Mouse (Mus musculus): ENCODE data around the gene Prss23. TPM values are rescaled to one million over a fixed set of nuclear protein-coding genes. Genes with fewer than 3 reads are reported as not detected.

Prss23 gene
- total and polyA plus RNA-seq, 3 experiments = 1.1 to 2.6 (median 1.3) TPM

DNA sequence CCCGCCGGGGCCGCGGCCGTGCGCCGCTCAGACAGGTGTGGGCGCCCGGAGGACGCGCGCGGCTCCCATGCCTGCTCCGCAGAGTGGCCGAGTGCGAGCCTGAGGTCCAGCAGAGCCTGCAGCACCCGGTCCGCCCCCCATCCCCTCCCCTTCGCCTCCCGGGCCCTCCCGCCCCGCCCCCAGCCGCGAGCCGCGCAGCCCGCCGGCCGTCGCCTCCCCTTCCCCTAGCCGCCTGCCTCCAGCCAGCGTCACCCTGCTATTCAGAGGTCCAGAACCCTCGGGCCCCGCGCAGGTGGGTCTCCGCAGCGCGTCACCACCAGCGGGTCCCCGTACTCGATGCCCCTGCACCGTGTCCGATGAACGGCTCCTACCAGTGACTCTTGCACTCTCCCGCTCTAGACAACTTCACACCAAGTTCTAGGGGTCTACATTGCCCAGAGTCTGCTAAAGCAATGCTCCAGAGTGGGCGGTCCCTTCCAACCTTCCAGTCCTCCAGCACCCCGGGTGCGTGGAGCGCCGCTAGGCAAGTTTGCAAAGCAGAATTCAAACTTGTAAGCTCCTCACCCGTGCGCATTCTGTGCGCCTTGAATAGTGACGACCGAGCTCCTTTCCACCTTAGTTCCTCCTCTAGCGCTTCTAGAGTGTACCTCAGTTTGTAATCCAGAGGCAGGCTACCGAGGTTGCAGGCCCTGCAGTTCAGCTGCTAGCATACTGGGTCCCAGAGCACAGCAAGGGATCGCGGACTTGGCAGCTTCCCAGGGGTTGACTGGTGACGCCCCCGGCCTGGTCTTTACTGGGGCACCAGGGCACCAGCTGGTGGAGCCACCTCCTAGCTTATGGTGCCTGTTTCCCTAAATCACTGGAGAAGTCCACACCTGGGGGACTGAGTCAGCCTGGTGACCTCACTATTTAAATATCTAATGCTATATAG is 9.3 kb downstream of the Prss23 start:
- H3K9me3 ChIP-seq (replicated peaks; ENCODE audit: low read length) = peaks cover 8% of the 10 kb centered on the region
- no peaks in the 10 kb centered on the region for H3K79me2 ChIP-seq (replicated peaks; ENCODE audit: control insufficient read depth, extremely low read depth, insufficient read depth, poor library complexity, severe bottlenecking)
- peaks cover 16% of the 10 kb centered on the region for H3K27me3 ChIP-seq (replicated peaks)
- peak; percentile 40 for DNase-seq (ENCODE audit: extremely low read depth)
- no peaks in the 10 kb centered on the region for H3K36me3 ChIP-seq (replicated peaks in 1 of 2; ENCODE audit: control insufficient read depth in 1 of 2, insufficient read depth in 1 of 2, low read length in 1 of 2)
- H3K27ac ChIP-seq (ENCODE audit: insufficient read depth, low read depth) = no peak overlapping the region
- TF ChIP-seq MAZ (IDR thresholded peaks at IDR 0.05; ENCODE audit: low read depth, low read length) (no peak), RAD21 (IDR thresholded peaks at IDR 0.05; ENCODE audit: low read depth, low read length) (peak; percentile 71), ZKSCAN1 (IDR thresholded peaks at IDR 0.05; ENCODE audit: borderline replicate concordance, low read depth, low read length) (no peak), NRF1 (IDR thresholded peaks at IDR 0.05; ENCODE audit: low read depth, low read length) (no peak), POLR2AphosphoS2 (IDR thresholded peaks at IDR 0.05; ENCODE audit: low read depth, low read length) (no peak), IRF4 (IDR thresholded peaks at IDR 0.05; ENCODE audit: low read depth, low read length) (no peak), TBP (conservative IDR thresholded peaks at IDR 0.05; ENCODE audit: low read depth, low read length) (no peak), KAT2A (IDR thresholded peaks at IDR 0.05; ENCODE audit: insufficient replicate concordance, low read length) (no peak), ELF1 (IDR thresholded peaks at IDR 0.05; ENCODE audit: low read depth, low read length) (no peak), POLR2A (IDR thresholded peaks at IDR 0.05; ENCODE audit: low read depth, low read length) (no peak), PAX5 (IDR thresholded peaks at IDR 0.05; ENCODE audit: low read length) (no peak), USF1 (IDR thresholded peaks at IDR 0.05; ENCODE audit: low read depth, low read length) (no peak), SIN3A (IDR thresholded peaks at IDR 0.05; ENCODE audit: low read length) (no peak), E2F4 (IDR thresholded peaks at IDR 0.05; ENCODE audit: insufficient replicate concordance, low read depth, low read length) (no peak), CTCF (conservative IDR thresholded peaks at IDR 0.05 in 1 of 2, IDR thresholded peaks at IDR 0.05 in 1 of 2; ENCODE audit: low read depth in 2 of 2, low read length in 2 of 2) (peak in 1 of 2 experiments; percentile 60; a peak in 2 of 4 replicates), ZC3H11A (IDR thresholded peaks at IDR 0.05; ENCODE audit: low read depth, low read length) (peak; percentile 14; the same call in 1 of the 2 replicates), MAX (IDR thresholded peaks at IDR 0.05; ENCODE audit: low read length) (no peak), CHD1 (IDR thresholded peaks at IDR 0.05; ENCODE audit: low read depth, low read length) (no peak), NELFE (IDR thresholded peaks at IDR 0.05; ENCODE audit: low read depth, low read length) (no peak), RCOR1 (conservative IDR thresholded peaks at IDR 0.05; ENCODE audit: low read depth, low read length) (no peak), JUN (IDR thresholded peaks at IDR 0.05; ENCODE audit: insufficient read depth, low read depth, low read length) (no peak), MYC (IDR thresholded peaks at IDR 0.05; ENCODE audit: low read depth, low read length) (no peak), HCFC1 (IDR thresholded peaks at IDR 0.05; ENCODE audit: low read depth, low read length) (no peak), SMC3 (IDR thresholded peaks at IDR 0.05; ENCODE audit: low read depth, low read length) (peak; percentile 72), CHD2 (IDR thresholded peaks at IDR 0.05; ENCODE audit: low read length) (no peak), EP300 (IDR thresholded peaks at IDR 0.05; ENCODE audit: low read length) (no peak), MXI1 (IDR thresholded peaks at IDR 0.05; ENCODE audit: low read depth, low read length) (no peak), ZNF384 (IDR thresholded peaks at IDR 0.05; ENCODE audit: low read depth, low read length) (no peak), BHLHE40 (IDR thresholded peaks at IDR 0.05; ENCODE audit: low read depth, low read length) (no peak), USF2 (conservative IDR thresholded peaks at IDR 0.05; ENCODE audit: low read depth, low read length) (no peak), MEF2A (IDR thresholded peaks at IDR 0.05; ENCODE audit: borderline replicate concordance, low read depth, low read length) (no peak), ETS1 (conservative IDR thresholded peaks at IDR 0.05; ENCODE audit: low read depth, low read length) (no peak; the same call in 1 of the 2 replicates), ZMIZ1 (IDR thresholded peaks at IDR 0.05; ENCODE audit: low read depth, low read length) (no peak), MAFK (IDR thresholded peaks at IDR 0.05; ENCODE audit: insufficient replicate concordance, low read length) (no peak), TCF12 (IDR thresholded peaks at IDR 0.05; ENCODE audit: low read depth, low read length) (peak; percentile 13; the same call in 1 of the 2 replicates), JUND (conservative IDR thresholded peaks at IDR 0.05; ENCODE audit: low read depth, low read length) (no peak), UBTF (IDR thresholded peaks at IDR 0.05; ENCODE audit: low read depth, low read length) (no peak), GABPA (IDR thresholded peaks at IDR 0.05; ENCODE audit: insufficient replicate concordance, low read depth, low read length) (no peak)
- peaks cover 0 to 5% of the 10 kb centered on the region in 2 experiments; a peak in 2 of 4 replicates for H3K4me1 ChIP-seq (ENCODE audit: control insufficient read depth in 1 of 2, insufficient read depth in 2 of 2)
- in situ Hi-C loops (cut with MboI; ENCODE audit: low pct_ligation_motif_present, low pct_unique_long_range_greater_than_20kb, low sequenced_read_pairs) (loop anchor here (10.0 kb wide), 1 partner anchor 327 kb away; no protein-coding TSS in a partner anchor), dilution Hi-C loops (cut with MboI; ENCODE audit: extremely low pct_ligation_motif_present, extremely low pct_unique_long_range_greater_than_20kb, low sequenced_read_pairs) (no loop called here)
- peak overlapping the region; percentile 83 for H3K4me2 ChIP-seq (ENCODE audit: insufficient read depth, low read depth, poor library complexity, severe bottlenecking)
- peak overlapping the region; percentile 18 to 55 (median 48) for H3K4me3 ChIP-seq (replicated peaks in 1 of 3; ENCODE audit: low read depth in 2 of 3, low read length in 2 of 3, poor library complexity in 1 of 3)
- H3K9ac ChIP-seq (ENCODE audit: insufficient read depth, low read depth) = no peak overlapping the region
